Mouse (Mus musculus) 416B (cell line): ENCODE data around the gene Psme2.
A peak's percentile ranks its signal among the peaks of the same experiment; 100 is the strongest.

Experiments
- DNase-seq: peaks from one replicate; pipeline ENCODE4 v3.0.0; 2011; ENCODE audit warnings: low read depth

Psme2 gene

GRCm38 (mm10) chr14:55567496-55567895 lies 23.4 kb downstream of the Psme2 start:
- DNase-seq = no peak

GRCm38 (mm10) chr14:55565748-55566147 lies 25.2 kb downstream of the Psme2 start:
- DNase-seq = peak; percentile 29

- DNase-seq = no peak
Measured at GRCm38 (mm10) chr14:55563249-55563648, 27.7 kb downstream of the Psme2 start.

GRCm38 (mm10) chr14:55561860-55562259 lies 29.1 kb downstream of the Psme2 start:
- no peak for DNase-seq

- DNase-seq = peak; percentile 100
Measured at GRCm38 (mm10) chr14:55560202-55561073, 30.5 kb downstream of the Psme2 start, which contains the start of gene A730061H03Rik. A730061H03Rik (minus strand) TSS chr14:55560406.

GRCm38 (mm10) chr14:55559799-55560201 lies 31.1 kb downstream of the Psme2 start, which contains the start of gene Dcaf11:
Dcaf11 (plus strand) TSS chr14:55560006.
- peak; percentile 98 for DNase-seq

- DNase-seq = peak; percentile 45
Measured at GRCm38 (mm10) chr14:55558740-55559448, 32.0 kb downstream of the Psme2 start.

- no peak for DNase-seq
Measured at GRCm38 (mm10) chr14:55557587-55557986, 33.3 kb downstream of the Psme2 start.

- DNase-seq = peak; percentile 92
Measured at GRCm38 (mm10) chr14:55557003-55557402, 33.9 kb downstream of the Psme2 start.

- DNase-seq = no peak
Measured at GRCm38 (mm10) chr14:55555788-55556187, 35.1 kb downstream of the Psme2 start.

GRCm38 (mm10) chr14:55554635-55555034 lies 36.3 kb downstream of the Psme2 start:
- no peak for DNase-seq

- DNase-seq = no peak
Measured at GRCm38 (mm10) chr14:55551794-55552193, 39.1 kb downstream of the Psme2 start.

GRCm38 (mm10) chr14:55551347-55551746 lies 39.6 kb downstream of the Psme2 start:
- no peak for DNase-seq

- DNase-seq = no peak
Measured at GRCm38 (mm10) chr14:55550191-55550590, 40.7 kb downstream of the Psme2 start.

GRCm38 (mm10) chr14:55544334-55544733 lies 46.6 kb downstream of the Psme2 start:
- DNase-seq = no peak

- no peak for DNase-seq
Measured at GRCm38 (mm10) chr14:55542268-55542667, 48.6 kb downstream of the Psme2 start.

GRCm38 (mm10) chr14:55540787-55541321 lies 50.1 kb downstream of the Psme2 start:
- peak; percentile 91 for DNase-seq

GRCm38 (mm10) chr14:55540067-55540786 lies 50.7 kb downstream of the Psme2 start, which contains the start of gene Pck2:
Pck2 (plus strand) TSS chr14:55540266.
- peak; percentile 97 for DNase-seq
